Mouse (Mus musculus) liver, embryonic 13.5 days (tissue): Measurements from ENCODE around the gene Plpp1. TPM values are rescaled to one million over a fixed set of nuclear protein-coding genes. Genes with fewer than 3 reads are reported as not detected.

ENCODE experiments used
- ATAC-seq: fragments of 200-750 bp; cut with Nextera tagmentation; 2 replicates; pipeline ENCODE4 v1.8.0; 2017; ENCODE audit warnings: low read depth, mild to moderate bottlenecking, moderate number of reproducible peaks, moderate library complexity
- DNase-seq: peaks from one replicate; pipeline ENCODE4 v3.0.0; 2022
- H3K27ac ChIP-seq: fragments of 300-500 bp; sonication (generic); 2 replicates; pipeline ENCODE4 v1.5.1; 2015; ENCODE audit warnings: moderate library complexity, mild to moderate bottlenecking, inconsistent platforms
- H3K27me3 ChIP-seq: fragments of 300-500 bp; sonication (generic); 2 replicates; pipeline ENCODE4 v1.6.1; 2015; ENCODE audit warnings: mild to moderate bottlenecking, inconsistent platforms
- H3K36me3 ChIP-seq: fragments of 300-500 bp; sonication (generic); 2 replicates; pipeline ENCODE4 v1.6.1; 2015; ENCODE audit warnings: mild to moderate bottlenecking, inconsistent platforms
- H3K4me1 ChIP-seq: fragments of 300-500 bp; sonication (generic); replicated peaks from 2 replicates; pipeline ENCODE4 v1.6.1; 2015; ENCODE audit warnings: inconsistent platforms
- H3K4me2 ChIP-seq: fragments of 300-500 bp; sonication (generic); 2 replicates; pipeline ENCODE4 v1.6.1; 2015; ENCODE audit warnings: inconsistent platforms, mild to moderate bottlenecking, moderate library complexity
- H3K4me3 ChIP-seq: fragments of 300-500 bp; sonication (generic); replicated peaks from 2 replicates; pipeline ENCODE4 v1.5.1; 2015; ENCODE audit warnings: mild to moderate bottlenecking, inconsistent platforms
- H3K9ac ChIP-seq: fragments of 300-500 bp; sonication (generic); 2 replicates; pipeline ENCODE4 v1.6.1; 2015; ENCODE audit warnings: mild to moderate bottlenecking, inconsistent platforms
- H3K9me3 ChIP-seq: fragments of 300-500 bp; sonication (generic); replicated peaks from 2 replicates; pipeline ENCODE4 v1.6.1; 2016; ENCODE audit warnings: inconsistent platforms
- WGBS: fragments of 180-500 bp; shearing (Covaris S2); methylation state at CpG from one replicate; pipeline ENCODE4 v1.1.7; 2015; ENCODE audit not compliant: insufficient replicate concordance; 5-methylcytosine and 5-hydroxymethylcytosine counted together
- polyA plus RNA-seq: library from polyadenylated mRNA; unstranded; fragments of >200 nt; fragmentation: Nextera tagmentation; extraction: Ambion mirVana; gene quantifications from 2 replicates; pipeline ENCODE4 v1.2.1, GENCODE M21; 2015

The Plpp1 gene
- polyA plus RNA-seq, 1 experiment from 2014 or later: 31.8 TPM

DNA sequence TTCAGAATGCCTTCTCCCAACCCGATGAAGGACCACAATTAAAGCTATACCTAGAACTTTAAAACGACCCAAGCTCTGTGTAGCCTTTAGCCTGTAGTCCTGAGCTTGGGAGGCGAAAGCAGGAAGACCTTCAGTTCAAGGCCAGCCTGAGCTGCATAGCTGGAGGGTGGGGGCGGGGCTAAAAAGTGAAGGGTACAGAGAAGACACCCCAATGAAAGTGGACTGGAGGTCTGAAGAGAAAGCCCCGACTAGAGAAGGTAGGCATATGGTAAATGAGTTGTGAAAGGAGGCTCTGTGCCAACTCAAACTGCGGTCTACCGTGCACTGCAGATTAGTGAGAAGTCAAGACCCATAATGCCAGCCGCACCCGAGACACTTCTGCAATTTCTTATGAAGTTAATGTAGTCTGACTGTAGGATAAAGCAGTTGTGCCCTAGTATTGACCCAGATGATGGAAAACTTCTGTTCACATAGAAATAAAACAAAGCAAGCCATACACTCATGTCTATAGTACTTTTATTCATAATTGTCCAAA, 37.1 kb downstream of the Plpp1 start:
- peak overlapping the region; percentile 90 for H3K27ac ChIP-seq

DNA sequence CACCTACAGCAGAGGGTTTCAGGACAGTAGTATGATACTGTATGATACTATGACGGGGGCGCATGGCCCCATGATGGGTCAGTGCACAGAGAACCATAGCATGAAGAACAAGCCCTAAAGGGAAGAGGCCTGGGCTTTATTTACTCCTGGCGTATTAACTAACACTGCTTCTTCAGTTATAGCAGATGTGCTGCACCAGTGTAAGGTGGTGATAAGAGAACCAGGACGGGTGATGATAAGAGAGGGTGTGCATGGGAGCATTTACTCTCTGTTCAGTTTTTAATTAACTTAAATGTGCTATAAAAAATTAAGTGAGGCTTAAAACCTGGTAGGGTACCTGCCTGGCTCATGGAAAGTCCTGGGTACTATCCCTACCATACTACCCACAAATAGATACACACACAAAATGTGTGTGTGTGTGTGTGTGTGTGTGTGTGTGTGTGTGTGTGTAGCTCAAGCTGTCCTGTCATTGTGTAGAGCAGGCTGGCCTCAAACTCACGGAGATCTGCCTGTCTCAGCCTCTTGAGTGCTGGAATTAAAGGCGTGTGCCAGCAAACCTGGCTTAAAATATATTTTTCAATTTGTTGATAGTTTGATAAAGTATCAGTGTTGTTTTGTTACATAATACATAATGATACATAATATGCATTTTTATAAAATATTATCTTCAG, 38.1 kb downstream of the Plpp1 start:
- WGBS: 33% methylated on average over 6 of the region's 6 CpGs

More for the DNA sequence above, 37.1 kb downstream of the Plpp1 start:
- Histone ChIP-seq H3K36me3 (peaks cover 5% of the 10 kb centered on the region; the same call in 1 of the 2 replicates), H3K4me1 (peaks cover 66% of the 10 kb centered on the region), H3K27me3 (no peaks in the 10 kb centered on the region), H3K4me3 (no peak overlapping the region), H3K9ac (0 out of 2 replicates have a peak overlapping the region, but pooled peaks have one; percentile 55), H3K4me2 (no peak overlapping the region; the same call in 1 of the 2 replicates), H3K9me3 (no peaks in the 10 kb centered on the region)
- DNase-seq (no peak), ATAC-seq (no peak)
- WGBS: 69% methylated on average over 9 of the region's 9 CpGs

DNA sequence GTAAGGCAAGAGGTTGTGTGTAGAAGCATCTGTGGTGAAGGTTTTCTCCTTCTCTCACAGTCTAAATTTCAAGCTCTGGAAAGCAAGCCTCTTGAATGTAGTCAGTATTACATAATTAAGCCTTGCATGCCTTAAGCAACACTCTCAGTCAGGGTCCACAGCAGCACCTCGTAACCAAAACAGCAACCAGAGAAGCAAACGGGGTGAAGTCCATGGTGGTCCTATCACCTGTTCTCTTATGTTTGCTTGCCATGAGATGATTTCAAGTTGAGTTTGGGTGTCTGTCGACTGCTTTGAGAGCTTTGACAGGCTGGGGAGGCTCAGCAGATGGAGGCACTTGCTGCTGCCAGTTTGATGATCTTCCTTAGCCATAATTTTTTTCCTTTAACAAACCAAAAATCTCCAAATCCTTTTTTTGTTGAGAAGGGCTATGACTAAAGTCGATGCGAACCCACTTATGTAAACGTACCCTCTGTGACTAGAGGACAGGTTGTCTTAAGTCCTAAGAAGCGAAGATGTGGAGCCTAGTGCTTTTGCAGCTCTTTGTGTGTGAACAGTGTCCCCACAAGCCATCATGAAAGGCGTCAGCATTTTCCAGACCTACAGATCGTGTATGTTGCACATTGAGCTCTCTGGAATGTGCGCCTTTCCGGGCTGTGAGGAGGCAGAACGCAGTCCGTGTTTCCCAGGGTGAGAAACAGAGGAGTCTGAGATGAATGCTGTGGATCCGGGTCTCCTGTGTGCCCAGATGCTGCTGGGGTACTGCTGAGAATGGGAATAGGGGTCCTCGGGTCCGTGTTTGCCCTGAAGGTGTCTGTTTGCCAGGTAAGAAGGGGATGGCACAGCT, 39.9 kb downstream of the Plpp1 start:
- peaks cover 43% of the 10 kb centered on the region for H3K4me1 ChIP-seq
- no peak for ATAC-seq

More for the DNA sequence above, 38.1 kb downstream of the Plpp1 start:
- peak overlapping the region; percentile 55 for H3K9ac ChIP-seq
- H3K27ac ChIP-seq: peak overlapping the region; percentile 90
- peak; percentile 69 for DNase-seq
- peaks cover 56% of the 10 kb centered on the region for H3K4me1 ChIP-seq
- H3K27me3 ChIP-seq: no peaks in the 10 kb centered on the region
- H3K4me3 ChIP-seq: 0 out of 2 replicates have a peak overlapping the region, but pooled peaks have one; percentile 11
- H3K4me2 ChIP-seq: peak overlapping the region; percentile 56
- H3K9me3 ChIP-seq: no peaks in the 10 kb centered on the region
- peaks cover 12% of the 10 kb centered on the region for H3K36me3 ChIP-seq
- ATAC-seq: peak; percentile 99

DNA sequence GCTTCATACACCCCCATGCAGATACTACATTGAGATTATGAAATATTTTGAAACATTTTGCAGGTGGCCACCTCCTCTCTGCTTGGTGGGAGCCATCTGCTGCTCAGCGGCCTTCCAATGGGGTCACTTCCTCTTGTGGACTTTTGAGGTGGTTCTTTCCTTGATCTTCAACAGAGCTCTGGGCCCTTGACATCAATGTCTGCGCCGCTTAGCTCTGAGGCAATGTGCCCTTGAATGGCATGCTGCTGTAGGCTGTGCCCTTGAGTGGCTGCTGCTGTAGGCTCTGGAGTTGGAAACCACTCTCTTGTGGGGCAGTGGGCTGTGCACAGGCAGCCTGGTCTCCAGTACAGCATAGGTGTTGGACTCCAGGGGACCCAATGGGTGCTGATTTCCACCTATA, 45.3 kb downstream of the Plpp1 start:
- ATAC-seq: no peak
- H3K27ac ChIP-seq: no peak overlapping the region
- no peak for DNase-seq
- H3K4me3 ChIP-seq: no peak overlapping the region
- peaks cover 32% of the 10 kb centered on the region for H3K36me3 ChIP-seq
- 0 out of 2 replicates have a peak, but pooled peaks cover under 1% of the 10 kb centered on the region for H3K4me1 ChIP-seq
- no peak overlapping the region for H3K9ac ChIP-seq
- no peak overlapping the region for H3K4me2 ChIP-seq
- H3K9me3 ChIP-seq: peaks cover 3% of the 10 kb centered on the region; the same call in 1 of the 2 replicates
- H3K27me3 ChIP-seq: no peaks in the 10 kb centered on the region
- WGBS: 88% methylated on average over 3 of the region's 3 CpGs

More for the DNA sequence above, 39.9 kb downstream of the Plpp1 start:
- Histone ChIP-seq H3K27me3 (no peaks in the 10 kb centered on the region), H3K4me2 (no peak overlapping the region), H3K4me3 (no peak overlapping the region), H3K36me3 (peaks cover 24% of the 10 kb centered on the region), H3K27ac (peak overlapping the region; percentile 13; the same call in 1 of the 2 replicates), H3K9ac (no peak overlapping the region), H3K9me3 (no peaks in the 10 kb centered on the region; the same call in 1 of the 2 replicates)
- WGBS: 86% methylated on average over 16 of the region's 16 CpGs
- DNase-seq: no peak

DNA sequence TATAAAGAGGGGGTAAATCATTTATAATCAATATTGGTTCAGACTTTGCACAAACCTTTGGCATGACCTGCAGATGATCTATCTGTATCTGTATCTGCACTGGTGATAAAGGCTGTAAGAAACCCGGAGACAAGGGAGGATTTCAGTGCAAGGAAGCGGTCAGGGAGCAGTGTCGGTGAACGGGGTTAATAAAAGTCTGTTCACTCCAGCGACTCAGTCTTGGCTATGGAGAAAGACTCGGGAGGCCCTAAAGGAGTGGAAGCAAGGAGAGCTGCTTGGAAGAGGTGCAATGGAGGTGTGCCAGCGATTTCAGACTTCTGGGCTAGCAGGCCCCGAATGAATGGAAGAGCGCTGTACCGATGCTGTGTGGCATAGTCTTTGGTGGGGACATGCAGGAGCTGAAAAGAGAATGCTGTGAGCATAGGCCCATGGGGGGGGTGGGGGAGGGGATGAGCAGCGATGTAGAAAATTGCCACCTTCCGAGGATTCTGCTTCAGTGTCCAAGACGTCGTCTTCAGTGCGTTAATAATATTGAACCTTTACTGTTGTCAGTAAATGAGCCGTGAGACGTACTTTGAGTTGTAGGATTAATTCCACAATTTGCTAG, 53.2 kb downstream of the Plpp1 start:
- Histone ChIP-seq H3K4me1 (no peaks in the 10 kb centered on the region), H3K36me3 (peaks cover 8% of the 10 kb centered on the region; the same call in 1 of the 2 replicates), H3K27me3 (no peaks in the 10 kb centered on the region), H3K4me2 (no peak overlapping the region), H3K27ac (no peak overlapping the region), H3K9ac (no peak overlapping the region), H3K9me3 (no peaks in the 10 kb centered on the region), H3K4me3 (no peak overlapping the region)
- 81% methylated on average over 17 of the region's 17 CpGs for WGBS
- no peak for DNase-seq
- no peak for ATAC-seq

DNA sequence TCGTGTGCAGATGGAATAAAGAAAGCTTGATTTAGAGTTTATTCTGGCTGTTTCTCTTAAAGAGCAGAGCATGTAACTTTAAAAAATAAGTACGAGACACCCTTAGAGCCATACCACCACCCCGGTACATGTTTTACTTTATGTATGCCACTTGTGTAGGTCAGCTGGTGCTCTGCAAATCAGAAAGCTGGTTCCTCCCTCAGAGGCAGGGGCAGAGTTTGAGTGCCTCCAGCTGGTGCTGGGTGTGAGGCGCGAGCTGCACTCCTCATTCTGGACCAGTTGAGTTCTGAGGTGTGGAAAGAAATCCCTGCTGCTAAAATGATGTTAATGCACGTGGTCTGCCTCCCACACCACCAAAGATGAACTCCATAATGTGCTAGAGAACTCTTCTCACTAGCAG, 53.8 kb downstream of the Plpp1 start:
- Histone ChIP-seq H3K27me3 (no peaks in the 10 kb centered on the region), H3K4me3 (no peak overlapping the region), H3K9me3 (no peaks in the 10 kb centered on the region), H3K9ac (no peak overlapping the region), H3K4me2 (no peak overlapping the region), H3K27ac (no peak overlapping the region), H3K4me1 (no peaks in the 10 kb centered on the region), H3K36me3 (peaks cover 12% of the 10 kb centered on the region)
- no peak for ATAC-seq
- no peak for DNase-seq
- 75% methylated on average over 6 of the region's 6 CpGs for WGBS

DNA sequence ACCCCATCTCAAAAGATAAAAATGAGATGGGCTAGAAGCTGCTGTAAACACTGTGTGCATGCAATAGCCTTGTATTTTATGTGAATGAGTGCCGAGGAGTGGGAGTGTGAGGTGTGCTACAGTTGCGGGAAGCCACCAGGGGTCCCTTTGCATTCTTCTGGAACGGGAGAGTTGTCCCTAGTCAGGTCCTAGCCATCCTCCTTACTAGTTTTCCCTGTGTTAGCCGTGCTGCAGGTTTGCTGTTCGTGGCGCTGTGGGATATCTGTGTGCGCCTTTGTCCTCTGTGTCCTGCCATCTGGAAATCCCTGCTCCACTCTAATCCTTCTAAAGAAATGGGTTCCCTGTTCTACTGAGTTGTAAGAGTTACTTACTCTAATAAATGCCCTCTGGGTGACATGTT, 57.3 kb downstream of the Plpp1 start:
- Histone ChIP-seq H3K36me3 (peaks cover 33% of the 10 kb centered on the region), H3K4me3 (no peak overlapping the region), H3K4me2 (no peak overlapping the region), H3K9me3 (no peaks in the 10 kb centered on the region), H3K4me1 (peaks cover 8% of the 10 kb centered on the region), H3K27ac (no peak overlapping the region), H3K9ac (no peak overlapping the region), H3K27me3 (no peaks in the 10 kb centered on the region)
- 88% methylated on average over 7 of the region's 7 CpGs for WGBS
- DNase-seq (no peak), ATAC-seq (no peak)

DNA sequence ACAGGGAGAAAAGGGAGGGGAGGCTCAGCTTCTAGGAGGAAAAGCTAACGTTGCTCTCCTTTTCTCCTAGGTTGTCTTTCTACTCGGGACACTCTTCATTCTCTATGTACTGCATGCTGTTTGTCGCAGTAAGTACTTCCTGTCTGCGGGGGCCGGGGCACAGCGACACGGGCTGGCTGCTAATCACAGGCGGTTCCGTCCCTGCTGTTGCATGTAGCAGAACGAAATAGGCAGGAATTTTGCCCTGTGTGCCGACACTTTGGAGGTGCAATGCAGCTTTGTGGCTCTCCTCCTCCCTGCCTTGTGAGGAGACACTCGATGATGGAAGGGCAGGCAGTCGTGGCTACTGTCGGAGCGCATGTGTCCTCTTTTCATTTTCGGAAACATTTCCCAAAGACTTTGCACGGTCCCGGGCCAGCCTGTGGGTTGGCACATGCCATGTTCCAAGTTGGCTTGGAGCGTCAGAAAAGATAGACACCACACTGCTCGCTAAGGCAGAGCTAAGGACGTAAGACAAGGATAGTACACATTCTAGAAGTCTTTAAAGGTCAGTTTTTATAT, 59.1 kb downstream of the Plpp1 start:
- H3K9me3 ChIP-seq: no peaks in the 10 kb centered on the region
- WGBS: 79% methylated on average over 21 of the region's 21 CpGs
- H3K27ac ChIP-seq: no peak overlapping the region
- DNase-seq (no peak), ATAC-seq (no peak)
- no peaks in the 10 kb centered on the region for H3K27me3 ChIP-seq
- H3K4me3 ChIP-seq: no peak overlapping the region
- H3K9ac ChIP-seq: no peak overlapping the region
- peaks cover 49% of the 10 kb centered on the region for H3K36me3 ChIP-seq
- H3K4me2 ChIP-seq: no peak overlapping the region
- H3K4me1 ChIP-seq: peaks cover 8% of the 10 kb centered on the region

DNA sequence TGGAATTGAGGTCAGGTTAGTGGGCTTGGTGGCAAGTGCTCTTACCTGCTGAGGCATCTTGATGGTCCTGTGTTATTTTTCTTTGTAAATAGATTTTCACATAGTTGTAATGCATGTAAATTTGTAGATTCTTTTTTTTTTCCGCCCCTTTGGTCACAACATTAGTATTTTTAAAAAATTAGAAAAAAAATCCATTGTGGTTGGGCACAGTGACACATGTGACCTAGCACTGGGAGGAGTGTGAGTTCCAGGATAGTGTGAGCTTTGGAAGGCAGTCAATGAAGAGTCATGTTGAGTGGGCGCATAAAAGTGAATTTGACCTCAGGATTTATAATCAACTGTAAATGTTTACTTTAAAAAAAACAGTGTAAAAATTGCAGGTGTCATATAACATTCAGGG, 59.8 kb downstream of the Plpp1 start:
- H3K27me3 ChIP-seq: no peaks in the 10 kb centered on the region
- no peak overlapping the region for H3K4me3 ChIP-seq
- H3K4me2 ChIP-seq: no peak overlapping the region
- DNase-seq: no peak
- no peak overlapping the region for H3K27ac ChIP-seq
- no peak for ATAC-seq
- no peak overlapping the region for H3K9ac ChIP-seq
- 79% methylated on average over 2 of the region's 2 CpGs for WGBS
- peaks cover 56% of the 10 kb centered on the region for H3K36me3 ChIP-seq
- H3K9me3 ChIP-seq: no peaks in the 10 kb centered on the region
- H3K4me1 ChIP-seq: peaks cover 8% of the 10 kb centered on the region

DNA sequence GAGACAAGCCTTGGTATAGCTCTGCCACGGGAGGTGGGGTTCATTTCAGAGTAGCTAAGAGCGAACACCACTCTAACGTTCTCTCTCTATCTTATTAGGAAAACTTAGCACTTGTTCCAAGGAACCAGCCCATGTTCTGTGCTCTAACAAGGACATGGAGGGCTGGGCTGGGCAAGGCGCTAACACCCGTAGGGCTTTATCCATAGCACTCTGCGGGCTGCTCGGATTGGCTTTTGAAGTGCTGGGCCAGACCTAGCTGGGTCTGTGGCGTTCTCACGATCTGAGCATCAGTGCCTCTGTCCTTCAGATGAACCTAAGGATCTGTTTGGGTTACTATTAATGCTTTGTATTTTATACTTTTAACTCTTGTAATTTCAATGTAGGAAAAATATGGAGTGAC, 60.3 kb downstream of the Plpp1 start:
- H3K27me3 ChIP-seq: no peaks in the 10 kb centered on the region
- no peak overlapping the region for H3K9ac ChIP-seq
- WGBS: 91% methylated on average over 9 of the region's 9 CpGs
- no peak overlapping the region for H3K4me2 ChIP-seq
- peaks cover 8% of the 10 kb centered on the region for H3K4me1 ChIP-seq
- ATAC-seq (no peak), DNase-seq (no peak)
- peaks cover 61% of the 10 kb centered on the region for H3K36me3 ChIP-seq
- H3K27ac ChIP-seq: no peak overlapping the region
- H3K4me3 ChIP-seq: no peak overlapping the region
- no peaks in the 10 kb centered on the region for H3K9me3 ChIP-seq
